Mouse (Mus musculus): ENCODE data around the gene Gsk3b.

DNA sequence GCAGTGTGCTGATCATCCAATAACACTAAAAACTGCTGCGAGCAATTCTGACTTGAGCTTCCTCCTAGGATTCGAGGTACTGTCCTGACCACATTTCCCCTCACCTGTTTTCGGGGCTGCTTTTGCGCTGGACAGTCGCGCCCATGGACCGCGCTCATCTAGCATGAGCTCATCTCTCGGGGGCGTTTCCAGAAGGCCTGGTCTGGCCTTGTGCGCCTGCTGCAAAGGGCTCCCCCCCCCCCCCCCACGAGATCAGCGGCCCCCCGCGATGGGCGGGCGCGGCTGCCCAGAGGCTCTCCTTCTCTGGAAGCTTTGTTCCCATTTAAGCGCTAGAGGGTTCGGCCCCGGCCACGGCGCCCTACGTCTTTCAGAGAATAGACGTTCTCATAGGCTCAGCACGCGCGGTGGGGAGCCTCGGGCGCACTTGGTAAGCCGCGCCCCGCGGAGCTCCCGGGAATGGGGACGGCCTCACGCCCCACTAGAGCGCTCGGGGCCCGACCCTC lies 624 bp upstream of the Gsk3b start:
- TF ChIP-seq EP300 (IDR thresholded peaks at IDR 0.05; ENCODE audit: low read depth) (no peak), CTCF (IDR thresholded peaks at IDR 0.05; ENCODE audit: low read depth) (no peak)

Data from heart, postnatal 0 days (tissue).